Mouse (Mus musculus) gastrocnemius, postnatal 4 days (tissue): ENCODE measurements around the gene Mfsd2b. TPM values are rescaled to one million over a fixed set of nuclear protein-coding genes. Genes with fewer than 3 reads are reported as not detected.

Source experiments
- DNase-seq, 2 experiments: peaks; one replicate each; pipeline ENCODE4 v3.0.0; 2021 to 2022; ENCODE audit warnings: low spot score in 2 of 2, mixed read lengths in 2 of 2
- total RNA-seq, 2 experiments: library from RNA; stranded (reverse); gene quantifications; 2 replicates each; pipeline ENCODE4 v1.2.3; 2021

Gene Mfsd2b
- total RNA-seq, 2 experiments from 2014 or later, result 0.65 to 1.3 TPM

DNA sequence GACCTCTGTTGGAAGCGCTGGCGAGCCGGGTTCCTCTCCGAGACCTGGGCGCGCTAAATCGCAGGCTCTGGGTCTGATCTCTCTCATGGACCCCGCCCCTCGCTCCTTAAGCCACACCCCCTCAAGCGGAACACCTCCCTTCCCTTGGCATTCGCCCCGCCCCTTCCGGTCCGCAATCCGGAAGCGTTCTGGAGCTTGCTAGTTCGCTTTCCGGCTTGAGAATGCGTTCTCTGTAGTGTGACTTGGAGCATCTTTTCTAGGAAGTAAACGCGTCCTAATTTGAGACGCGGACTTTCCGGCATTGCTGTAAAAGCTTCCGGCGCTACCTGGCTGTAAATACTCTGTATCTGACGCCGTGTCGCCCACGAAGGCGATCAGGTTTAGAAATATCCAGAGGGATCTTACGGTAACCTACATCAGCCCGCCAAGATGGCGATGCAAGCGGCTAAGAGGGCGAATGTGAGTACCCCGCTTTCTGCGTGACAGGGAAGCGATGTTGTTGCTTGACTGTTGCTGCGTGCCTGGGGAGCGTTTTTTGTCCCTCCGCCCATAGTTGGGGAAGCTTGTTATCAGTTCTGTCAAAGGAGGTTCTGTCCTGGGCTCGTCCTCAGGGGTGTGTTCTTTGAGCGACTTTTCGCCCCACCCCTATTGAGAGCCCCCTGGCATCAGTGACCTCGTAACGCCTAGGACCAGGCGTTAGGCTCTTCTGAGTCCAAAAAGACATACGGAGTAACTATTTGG lies 56.6 kb downstream of the Mfsd2b start, which contains the start of gene Sf3b6:
Gene Sf3b6 (plus strand): TSS at position 184 of the 741 bp plus-strand sequence.
- DNase-seq, result peak; percentile 96 to 100

DNA sequence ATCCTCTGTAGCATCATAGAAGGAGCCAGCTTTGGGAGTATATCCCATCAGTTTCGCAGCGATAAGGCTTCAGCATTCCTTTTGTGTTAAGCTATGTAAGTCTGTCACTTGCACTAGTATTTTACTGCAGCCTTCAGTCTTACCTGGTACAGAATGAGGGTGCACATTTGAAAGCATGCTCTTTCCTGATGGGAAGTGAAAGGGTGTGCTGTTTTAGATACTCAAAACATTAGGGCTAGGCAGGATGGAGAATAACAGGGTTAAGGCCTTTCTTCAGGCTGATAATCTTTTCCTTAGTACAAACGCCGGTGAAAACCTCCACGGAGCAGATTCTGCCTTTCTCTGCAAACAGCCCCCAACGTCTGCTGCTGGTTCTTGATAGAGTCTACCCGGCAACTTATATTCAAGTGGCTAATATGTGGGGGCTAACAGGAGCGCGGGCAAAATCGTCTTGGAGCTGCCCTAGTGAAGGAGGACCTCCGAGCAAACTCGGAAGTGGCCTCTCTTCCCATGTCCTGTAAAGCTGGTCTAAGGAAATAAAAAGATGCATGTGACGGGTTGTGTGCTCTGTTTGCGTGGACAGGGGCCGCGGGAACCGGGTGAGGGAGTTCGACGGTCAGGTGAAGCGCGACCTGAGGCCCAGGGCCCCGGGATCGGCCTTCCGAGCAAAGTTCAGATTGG lies 57.3 kb downstream of the Mfsd2b start:
- DNase-seq, result no peak

DNA sequence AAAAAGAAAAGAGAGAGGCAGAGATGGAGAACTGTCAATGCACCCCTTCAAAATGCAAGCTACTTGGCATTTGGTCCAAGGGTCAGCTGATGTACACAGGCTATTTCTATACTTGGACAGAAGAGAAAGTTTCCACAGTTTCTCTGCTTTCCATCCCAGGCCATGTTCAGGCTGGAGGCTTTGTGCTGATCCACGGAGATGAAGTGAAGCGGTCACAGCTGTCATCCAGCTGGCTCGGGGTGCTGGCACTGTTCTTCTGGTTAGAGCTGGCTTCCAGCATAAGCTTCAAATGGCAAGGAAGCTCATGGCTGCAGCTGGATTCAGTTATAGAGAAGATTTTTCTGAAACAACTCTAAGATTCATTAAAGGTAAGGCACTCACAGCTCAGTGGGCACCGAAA lies 60.5 kb downstream of the Mfsd2b start:
- DNase-seq, result peak in 1 of 2 experiments; percentile 71

Other genes starting within 250 kb of the Mfsd2b start
- gene Fam228a, start 135.9 kb downstream of the Mfsd2b start, total RNA-seq, result under 1 TPM; 0.23 to 0.49 TPM
- gene Pfn4, start 105.3 kb downstream of the Mfsd2b start, total RNA-seq, result 1 to 10 TPM; 1.9 to 2.5 TPM
- gene Fam228b, start 105.1 kb downstream of the Mfsd2b start, total RNA-seq, result 1 to 10 TPM; 6.9 to 10.0 TPM
- gene Sf3b6, start 56.8 kb downstream of the Mfsd2b start, total RNA-seq, result 10 to 100 TPM; 73.9 to 80.8 TPM
- gene Fkbp1b, start 32.8 kb downstream of the Mfsd2b start, total RNA-seq, result 1 to 10 TPM; 5.1 to 6.1 TPM
- 10 to 100 TPM; 10.5 to 10.7 TPM for gene Wdcp, start 31.1 kb downstream of the Mfsd2b start, total RNA-seq
- gene Ubxn2a, start 33.3 kb upstream of the Mfsd2b start, total RNA-seq, result 10 to 100 TPM; 31.9 to 36.7 TPM
- gene Atad2b, start 43.0 kb upstream of the Mfsd2b start, total RNA-seq, result 10 to 100 TPM; 30.4 to 35.2 TPM